Mouse (Mus musculus): ENCODE data around the gene Obscn.
A peak's percentile ranks its signal among the peaks of the same experiment; 100 is the strongest.
"Not testable (repeated sequence)": the region's sequence is repeated elsewhere in the genome, so short reads cannot be mapped to it uniquely, and the experiment has no call there.

The Obscn gene

DNA sequence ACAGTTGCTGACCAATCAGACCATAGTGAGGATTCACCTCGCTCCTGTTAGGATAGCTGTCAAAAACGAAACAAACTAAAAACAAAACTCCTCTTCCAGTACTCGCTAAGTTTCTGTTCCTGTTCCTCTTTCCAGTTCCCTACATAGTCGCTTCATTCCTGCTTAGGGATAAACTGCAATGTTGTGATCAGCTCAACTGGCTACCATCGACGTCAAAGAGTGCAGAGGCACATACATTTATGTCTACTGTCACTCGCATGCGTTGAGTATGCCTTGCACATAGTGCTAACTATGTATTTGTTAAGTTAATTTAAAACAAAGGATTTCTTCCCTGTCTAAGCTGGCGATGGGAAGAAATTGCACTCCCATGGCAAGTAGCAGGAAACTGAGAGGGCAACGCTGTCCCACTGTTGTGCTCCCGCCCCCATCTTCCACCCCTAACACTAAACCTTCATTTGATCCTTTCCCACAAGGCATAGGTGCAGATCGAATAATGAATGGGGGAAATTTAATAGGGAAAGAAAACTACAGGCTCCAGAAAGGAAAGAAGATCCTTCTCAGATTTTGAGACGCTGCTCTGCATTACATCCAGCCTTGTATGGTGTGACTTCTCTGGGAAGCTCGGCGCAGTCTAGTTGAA is 176.9 kb downstream of the Obscn start:
- DNase-seq, result no peak

DNA sequence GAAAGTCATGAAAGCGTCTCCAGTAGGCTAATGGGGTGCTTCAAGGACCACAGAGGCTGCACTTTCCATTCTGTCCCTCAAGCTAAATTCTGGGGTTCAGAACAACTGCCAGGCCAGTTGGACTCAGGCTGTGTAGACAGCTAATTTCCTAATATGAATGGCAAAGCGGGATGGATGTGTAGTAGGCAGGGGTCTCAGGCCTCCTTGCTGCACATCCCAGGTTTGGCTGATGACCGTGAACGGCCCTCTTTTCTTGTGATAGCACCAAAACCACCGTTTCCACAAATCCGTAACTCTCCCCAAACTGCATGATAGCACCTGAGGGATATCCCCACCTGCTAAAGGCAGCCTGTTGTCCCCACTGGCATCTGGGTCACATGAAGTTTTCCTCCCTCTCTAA is 177.7 kb downstream of the Obscn start:
- DNase-seq, result no peak

DNA sequence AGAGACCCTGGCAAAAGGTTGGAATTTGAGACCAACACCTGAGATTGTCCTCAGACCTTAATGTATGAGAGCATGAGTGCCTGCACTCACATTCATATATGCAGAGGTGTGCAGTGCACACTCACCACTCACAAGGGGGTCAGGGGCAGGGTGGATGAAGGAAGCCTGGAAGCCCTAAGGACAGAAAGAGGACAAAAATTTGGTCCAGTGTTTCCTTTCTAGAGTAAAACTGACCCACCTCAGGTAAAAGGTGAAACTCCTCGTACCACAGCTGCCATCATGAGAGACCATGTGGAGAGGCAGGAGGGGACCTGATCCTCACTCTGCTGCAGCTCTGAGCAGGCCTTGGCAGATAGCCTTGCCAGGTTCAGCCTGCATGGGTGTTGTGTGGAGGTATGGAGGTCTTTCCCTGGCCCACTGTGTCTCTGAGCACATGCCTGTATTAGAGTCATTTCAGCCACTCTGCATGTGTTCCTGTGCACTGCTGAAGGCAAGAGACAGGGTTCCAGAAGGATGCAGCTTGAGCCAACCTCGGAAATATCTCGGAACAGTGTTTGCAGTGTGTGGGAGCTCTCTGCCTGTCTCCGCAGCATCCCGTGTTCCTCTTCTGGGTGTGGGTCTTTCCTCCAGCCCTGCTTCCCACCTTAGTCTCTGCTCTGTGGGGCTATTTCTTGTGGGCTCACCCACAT is 178.8 kb downstream of the Obscn start:
- peak; percentile 64 for DNase-seq

DNA sequence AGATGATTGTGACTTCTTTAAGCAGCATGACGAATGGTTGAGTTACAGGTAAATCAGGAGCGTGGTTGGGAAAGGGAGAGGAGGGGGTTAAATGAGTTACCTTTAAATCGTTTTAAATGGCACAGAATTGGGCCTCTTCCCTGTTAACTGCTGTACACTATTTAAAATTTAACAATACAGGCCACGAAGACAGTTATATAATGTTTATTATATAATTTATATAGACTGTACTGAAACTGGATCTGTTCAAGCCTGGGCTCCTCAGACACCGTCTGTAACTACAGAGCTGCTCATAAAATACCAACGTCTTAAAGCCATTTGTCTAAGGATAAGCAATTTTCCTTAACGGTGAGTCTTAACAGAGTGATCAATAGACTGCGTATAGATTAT is 180.3 kb downstream of the Obscn start:
- DNase-seq, result no peak

GRCm38 (mm10) chr11:58955143-58955867 is 180.9 kb downstream of the Obscn start:
- DNase-seq, result no peak

DNA sequence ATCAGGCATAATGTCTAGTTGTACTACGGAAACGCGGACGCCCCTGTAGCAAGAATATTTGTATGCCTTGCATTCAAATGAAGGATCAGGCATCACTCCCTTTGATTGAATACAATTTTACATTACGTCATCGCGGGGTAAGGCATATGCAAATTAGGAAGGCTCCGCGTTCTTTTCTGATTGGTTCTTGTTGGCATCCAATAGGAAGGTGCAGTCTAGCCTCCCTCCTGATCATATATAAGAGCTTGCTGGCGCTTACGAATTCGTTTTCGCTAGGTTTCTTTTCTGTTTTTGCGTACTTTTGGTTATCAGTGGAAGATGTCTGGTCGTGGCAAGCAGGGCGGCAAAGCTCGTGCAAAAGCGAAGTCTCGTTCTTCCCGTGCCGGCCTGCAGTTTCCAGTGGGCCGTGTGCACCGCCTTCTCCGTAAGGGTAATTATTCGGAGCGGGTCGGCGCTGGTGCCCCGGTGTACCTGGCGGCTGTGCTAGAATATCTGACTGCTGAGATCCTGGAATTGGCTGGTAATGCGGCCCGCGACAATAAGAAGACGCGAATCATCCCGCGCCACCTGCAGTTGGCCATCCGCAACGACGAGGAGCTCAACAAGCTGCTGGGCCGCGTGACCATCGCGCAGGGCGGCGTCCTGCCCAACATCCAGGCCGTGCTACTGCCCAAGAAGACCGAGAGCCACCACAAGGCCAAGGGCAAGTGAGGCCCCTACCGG is 181.6 kb downstream of the Obscn start, which contains the start of the genes Hist3h2a and Trim17:
TSS of gene Hist3h2a (plus strand) at position 266 of the 723 bp plus-strand sequence.
TSS of gene Trim17 (plus strand) at position 266 of the 723 bp plus-strand sequence.
- DNase-seq, result peak; percentile 94

GRCm38 (mm10) chr11:58954170-58954419 is 182.1 kb downstream of the Obscn start:
- not testable (repeated sequence) for DNase-seq

DNA sequence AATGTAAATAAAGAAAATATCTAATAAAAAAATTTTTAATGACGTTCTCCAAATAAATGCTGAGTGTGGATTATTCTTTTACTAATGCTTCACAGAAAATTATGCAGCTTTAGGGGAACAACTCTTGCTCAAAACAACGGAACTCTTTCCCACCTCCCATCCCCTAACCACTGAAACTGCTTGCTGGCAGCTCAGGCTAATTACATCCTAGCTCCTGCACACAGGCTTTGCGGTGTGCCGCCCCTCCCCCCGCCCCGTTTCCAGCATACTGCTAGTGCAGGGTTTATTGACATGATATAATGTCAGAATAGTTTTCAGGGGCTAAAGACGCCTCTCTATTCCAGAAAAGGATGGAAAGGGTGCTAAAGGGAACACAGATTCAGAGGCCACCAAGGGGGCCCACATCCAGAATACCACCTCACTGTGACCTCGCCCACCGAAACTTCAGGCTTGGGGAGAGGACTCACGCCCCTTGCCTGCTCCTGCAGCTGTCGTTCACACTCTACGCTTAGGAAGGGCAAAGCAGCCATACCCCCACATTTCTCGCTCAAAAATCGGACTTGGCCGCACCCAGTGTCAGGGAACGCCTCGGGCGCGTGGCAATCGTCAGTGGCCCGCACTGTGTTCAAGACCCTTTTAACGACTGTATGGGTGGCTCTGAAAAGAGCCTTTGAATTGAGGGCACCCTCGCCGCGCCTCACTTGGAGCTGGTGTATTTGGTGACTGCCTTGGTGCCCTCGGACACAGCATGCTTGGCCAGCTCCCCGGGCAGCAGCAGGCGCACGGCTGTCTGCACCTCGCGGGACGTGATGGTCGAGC is 182.6 kb downstream of the Obscn start:
- DNase-seq, result no peak

- no peak for DNase-seq
Observed at GRCm38 (mm10) chr11:58951210-58951609, 185.0 kb downstream of the Obscn start.

GRCm38 (mm10) chr11:58949480-58950431 is 186.4 kb downstream of the Obscn start:
- DNase-seq, result peak; percentile 82

DNA sequence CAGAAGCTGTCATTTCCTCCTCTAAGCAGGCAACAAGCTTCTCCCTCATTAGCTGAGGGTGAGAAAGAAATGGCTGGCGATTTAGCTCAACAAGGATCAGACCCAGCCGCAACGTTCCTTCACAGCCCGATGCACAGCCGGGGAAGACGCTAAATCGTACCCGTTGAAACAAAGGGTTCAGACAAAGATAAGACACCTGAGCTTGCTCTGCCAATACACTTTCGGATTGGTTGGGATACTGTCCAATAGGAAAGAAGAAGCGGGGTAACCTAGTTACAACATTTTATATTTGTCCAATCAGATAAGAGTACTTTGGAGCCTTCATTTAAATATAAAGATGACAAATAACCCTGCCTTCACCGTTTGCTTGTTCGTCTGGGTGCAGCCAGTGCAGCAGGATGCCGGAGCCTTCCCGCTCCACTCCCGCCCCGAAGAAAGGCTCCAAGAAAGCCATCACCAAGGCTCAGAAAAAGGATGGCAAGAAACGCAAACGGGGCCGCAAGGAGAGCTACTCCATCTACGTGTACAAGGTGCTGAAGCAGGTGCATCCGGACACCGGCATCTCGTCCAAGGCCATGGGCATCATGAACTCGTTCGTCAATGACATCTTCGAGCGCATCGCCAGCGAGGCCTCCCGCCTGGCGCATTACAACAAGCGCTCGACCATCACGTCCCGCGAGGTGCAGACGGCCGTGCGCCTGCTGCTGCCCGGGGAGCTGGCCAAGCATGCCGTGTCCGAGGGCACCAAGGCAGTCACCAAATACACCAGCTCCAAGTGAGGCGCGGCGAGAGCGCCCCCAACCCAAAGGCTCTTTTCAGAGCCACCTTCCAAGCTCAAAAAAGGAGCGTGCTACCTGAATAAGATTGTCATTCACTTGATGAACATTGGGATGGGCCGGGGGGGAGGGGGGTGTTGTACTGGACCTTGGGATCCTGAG is 187.4 kb downstream of the Obscn start, which contains the start of gene Hist3h2ba:
TSS of gene Hist3h2ba (plus strand) at position 379 of the 938 bp plus-strand sequence.
- peak; percentile 89 for DNase-seq

- DNase-seq, result peak; percentile 81
Observed at GRCm38 (mm10) chr11:58947798-58948528, 188.2 kb downstream of the Obscn start.

DNA sequence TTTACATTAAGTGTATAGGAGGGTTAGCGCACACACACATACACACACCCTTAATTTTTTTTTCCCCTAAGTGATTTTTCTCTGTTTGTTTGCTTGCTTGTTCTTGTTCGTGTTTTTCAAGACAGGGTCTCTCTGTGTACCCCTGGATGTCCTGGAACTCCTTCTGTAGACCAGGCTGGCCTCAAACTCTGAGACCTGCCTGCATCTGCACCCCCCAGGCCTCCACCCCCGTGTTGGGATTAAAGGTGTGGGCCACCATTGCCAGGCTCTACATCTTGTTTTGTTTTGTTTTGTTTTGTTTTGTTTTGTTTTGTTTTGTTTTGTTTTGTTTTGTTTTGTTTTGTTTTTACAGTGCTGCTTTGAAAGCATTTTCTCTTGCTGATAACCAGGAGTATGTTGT is 188.9 kb downstream of the Obscn start:
- DNase-seq, result no peak

All from cerebellum, adult 11-12 months (tissue).